Mouse (Mus musculus): ENCODE measurements around the gene Reln. TPM values are rescaled to one million over a fixed set of nuclear protein-coding genes. Genes with fewer than 3 reads are reported as not detected.

The Reln gene
- polyA plus RNA-seq, 1 experiment from 2014 or later: 46.4 TPM

Other genes with a start within 250 kb of the Reln start
- gene Orc5, start 205.7 kb upstream of the Reln start, polyA plus RNA-seq (2015; fragmentation: Nextera tagmentation; extraction: Ambion mirVana): 34.6 and 35.4 TPM in 2 replicates

Data from hindbrain, embryonic 15.5 days (tissue).